Mouse (Mus musculus): Measurements from ENCODE around the gene Fpr3. TPM values are rescaled to one million over a fixed set of nuclear protein-coding genes. Genes with fewer than 3 reads are reported as not detected.
"Not testable (repeated sequence)": the region's sequence is repeated elsewhere in the genome, so short reads cannot be mapped to it uniquely, and the experiment has no call there.

Fpr3 gene
- total RNA-seq, 1 experiment from 2014 or later, result not detected

- DNase-seq, result no peak
Observed at GRCm38 (mm10) chr17:17882672-17883071, 5.0 kb upstream of the Fpr3 start.

- no peak for DNase-seq
Observed at GRCm38 (mm10) chr17:17883840-17884239, 3.8 kb upstream of the Fpr3 start, which contains the start of gene Fpr1. Gene Fpr1 (minus strand): TSS chr17:17883940.

- DNase-seq, result no peak
Observed at GRCm38 (mm10) chr17:17889732-17890425, 2.2 kb downstream of the Fpr3 start.

- DNase-seq, result no peak
Observed at GRCm38 (mm10) chr17:17896039-17896438, 8.4 kb downstream of the Fpr3 start.

GRCm38 (mm10) chr17:17899268-17899667 lies 11.6 kb downstream of the Fpr3 start:
- DNase-seq, result no peak

GRCm38 (mm10) chr17:17900768-17901167 lies 13.1 kb downstream of the Fpr3 start:
- DNase-seq, result no peak

GRCm38 (mm10) chr17:17909636-17910421 lies 22.2 kb downstream of the Fpr3 start:
- DNase-seq, result peak; percentile 86

- DNase-seq, result not testable (repeated sequence)
Observed at GRCm38 (mm10) chr17:17912618-17913017, 25.0 kb downstream of the Fpr3 start.

- DNase-seq, result no peak
Observed at GRCm38 (mm10) chr17:17917376-17917775, 29.7 kb downstream of the Fpr3 start.

GRCm38 (mm10) chr17:17917782-17918181 lies 30.1 kb downstream of the Fpr3 start:
- no peak for DNase-seq

- no peak for DNase-seq
Observed at GRCm38 (mm10) chr17:17973443-17973842, 85.8 kb downstream of the Fpr3 start.

- not testable (repeated sequence) for DNase-seq
Observed at GRCm38 (mm10) chr17:17981232-17981631, 93.6 kb downstream of the Fpr3 start.

- DNase-seq, result no peak
Observed at GRCm38 (mm10) chr17:18004752-18005151, 117.1 kb downstream of the Fpr3 start.

Other genes with a start within 250 kb of the Fpr3 start
- gene Vmn2r90, start 184.1 kb upstream of the Fpr3 start, total RNA-seq (2021), result not detected in 2 replicates
- 82.8 and 108 TPM in 2 replicates for gene Spaca6, start 60.7 kb upstream of the Fpr3 start, total RNA-seq (2021)
- not detected in 2 replicates for gene Has1, start 32.6 kb upstream of the Fpr3 start, total RNA-seq (2021)
- gene Fpr1, start 3.9 kb upstream of the Fpr3 start, total RNA-seq (2021), result 0.24 TPM in 1 of 2 replicates, not detected in the other
- not detected in 2 replicates for gene Fpr2, start within 50 bp of the Fpr3 start, total RNA-seq (2021)
- not detected in 2 replicates for gene Fpr-rs4, start 133.9 kb downstream of the Fpr3 start, total RNA-seq (2021)
- gene Vmn2r124, start 161.6 kb downstream of the Fpr3 start, total RNA-seq (2021), result not detected in 2 replicates
- not detected in 2 replicates for gene Vmn2r91, start 197.2 kb downstream of the Fpr3 start, total RNA-seq (2021)